Mouse (Mus musculus) kidney, adult 2 months (tissue): ENCODE measurements at regions not wholly inside any gene's neighbourhood (a gene's known extent, or its start where the extent isn't known, plus 50 kb on each side); places are given as distances from the start of the nearest gene placed in this dataset.

Experiments used
- CTCF ChIP-seq: fragments of 200-500 bp; conservative IDR thresholded peaks from 2 replicates; pipeline ENCODE4 v1.5.1; 2011; ENCODE audit warnings: low read depth, mild to moderate bottlenecking, control low read depth, low read length, moderate library complexity, mixed read lengths; ENCODE audit not compliant: insufficient read depth, insufficient read length
- POLR2A ChIP-seq: fragments of 200-500 bp; IDR thresholded peaks from one replicate; pipeline ENCODE4 v1.6.1; 2011; ENCODE audit warnings: low read depth, low read length, control low read depth

DNA sequence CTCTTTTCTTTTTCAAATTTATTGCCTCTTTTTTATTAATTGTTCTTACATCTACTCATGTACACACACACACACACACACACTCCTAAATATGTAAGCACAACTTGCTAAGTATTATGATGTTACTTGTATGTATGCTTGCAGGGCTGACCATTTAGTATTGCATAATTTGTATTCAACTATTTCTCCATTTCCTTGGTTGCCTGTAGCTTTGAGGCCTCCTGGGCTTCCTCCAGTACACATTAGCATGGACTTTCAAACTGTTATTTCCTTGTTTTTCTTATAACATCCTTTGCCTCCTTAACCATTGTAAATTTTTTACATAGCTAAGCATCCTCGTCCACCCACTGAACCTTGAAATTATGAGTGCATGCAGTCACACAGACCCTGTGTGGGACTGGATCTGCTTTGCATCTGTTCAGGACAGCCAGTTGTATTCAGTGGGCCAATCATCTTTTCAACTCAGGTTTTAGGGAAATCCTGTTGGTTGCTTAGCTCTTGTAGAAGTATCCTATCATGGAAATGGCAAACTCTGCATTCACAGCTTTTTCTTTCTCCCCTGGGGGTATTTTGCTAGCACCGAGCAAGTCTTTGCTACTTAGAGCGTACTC is 110.8 kb upstream of the Ahi1 start:
- TF ChIP-seq CTCF (no peak), POLR2A (no peak)
